Mouse (Mus musculus): ENCODE measurements around the gene Samd4.

GRCm38 (mm10) chr14:47053101-47053500, 170.4 kb downstream of the Samd4 start:
- TF ChIP-seq CTCF (conservative IDR thresholded peaks at IDR 0.05; ENCODE audit: low read length) = no peak
- TF ChIP-seq POU5F1 (IDR thresholded peaks at IDR 0.05; ENCODE audit: borderline replicate concordance, low read length) = no peak
- TF ChIP-seq NANOG (IDR thresholded peaks at IDR 0.05; ENCODE audit: borderline replicate concordance, low read length) = no peak
